Mouse (Mus musculus): ENCODE results near the gene Gm45213.

Gene Gm45213

DNA sequence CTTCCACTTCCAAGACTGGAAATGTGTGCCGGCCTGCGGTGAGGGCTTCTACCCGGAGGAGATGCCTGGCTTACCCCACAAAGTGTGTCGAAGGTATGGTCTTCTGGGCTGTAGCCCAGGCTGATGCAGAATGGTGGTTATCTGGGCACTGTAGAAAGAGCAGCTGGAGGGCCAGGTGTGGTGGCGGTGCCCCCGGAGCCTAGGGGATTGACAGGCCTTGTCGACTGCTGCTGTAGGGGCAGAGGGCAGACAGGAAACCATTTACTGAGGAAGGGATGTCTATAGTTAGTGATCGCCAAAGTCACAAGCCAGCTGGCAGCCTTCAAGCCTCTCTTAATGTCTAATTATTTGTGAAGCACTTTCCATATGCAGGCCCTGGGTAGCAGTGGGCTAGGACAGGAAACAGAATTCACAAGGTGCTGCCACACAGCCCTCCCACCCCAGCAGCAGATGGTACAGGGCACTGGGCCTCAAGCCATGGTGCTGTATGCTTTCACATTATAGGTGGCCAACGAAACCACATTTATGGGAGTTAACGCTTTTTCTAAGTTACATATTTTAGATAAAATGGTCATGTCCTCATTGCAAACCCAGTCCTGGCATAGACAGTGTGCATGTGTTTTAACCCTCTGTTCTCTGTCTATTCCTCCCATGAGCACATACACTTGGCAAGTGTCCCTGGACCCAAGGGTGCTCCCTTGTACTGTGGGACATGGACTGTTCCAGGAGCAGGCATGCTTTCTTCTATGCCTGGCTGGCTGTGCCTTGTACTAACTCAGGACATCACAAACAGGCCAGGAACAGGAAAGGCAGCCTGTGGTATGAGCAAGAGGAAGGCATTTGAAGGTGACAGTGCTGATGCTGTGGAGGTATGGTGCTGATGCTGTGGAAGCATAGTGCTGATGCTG is at the start of gene Gm45213:
Gene Gm45213, plus strand, starts transcription at position 51 of the 908 bp plus-strand sequence.
- DNase-seq (ENCODE audit: low read depth, low spot score): no peak

GRCm38 (mm10) chr7:66001035-66001754 is 42.2 kb upstream of the Gm45213 start:
- DNase-seq (ENCODE audit: low read depth, low spot score): no peak

GRCm38 (mm10) chr7:66001797-66002196 is 41.6 kb upstream of the Gm45213 start:
- no peak for DNase-seq (ENCODE audit: low read depth, low spot score)

DNA sequence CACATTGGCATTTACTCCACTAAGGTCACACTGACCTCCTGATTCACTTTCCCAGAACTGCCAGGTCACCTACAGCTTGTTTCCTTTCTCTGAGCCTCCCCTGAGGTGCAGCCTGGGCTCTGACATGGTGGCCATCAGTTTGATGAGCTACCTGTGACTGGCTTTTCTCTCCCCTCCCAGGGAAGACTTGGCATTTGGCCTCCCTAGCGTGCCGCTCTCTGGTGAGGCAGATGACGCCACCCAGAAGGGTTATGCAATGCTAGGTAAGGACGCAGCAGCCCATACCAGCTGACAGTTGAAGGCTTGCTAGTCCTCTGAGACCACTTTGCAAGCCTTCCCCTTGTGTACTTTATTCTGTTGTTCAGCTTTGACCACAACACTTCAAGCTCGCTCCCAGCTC is 40.0 kb upstream of the Gm45213 start:
- no peak for DNase-seq (ENCODE audit: low read depth, low spot score)

DNA sequence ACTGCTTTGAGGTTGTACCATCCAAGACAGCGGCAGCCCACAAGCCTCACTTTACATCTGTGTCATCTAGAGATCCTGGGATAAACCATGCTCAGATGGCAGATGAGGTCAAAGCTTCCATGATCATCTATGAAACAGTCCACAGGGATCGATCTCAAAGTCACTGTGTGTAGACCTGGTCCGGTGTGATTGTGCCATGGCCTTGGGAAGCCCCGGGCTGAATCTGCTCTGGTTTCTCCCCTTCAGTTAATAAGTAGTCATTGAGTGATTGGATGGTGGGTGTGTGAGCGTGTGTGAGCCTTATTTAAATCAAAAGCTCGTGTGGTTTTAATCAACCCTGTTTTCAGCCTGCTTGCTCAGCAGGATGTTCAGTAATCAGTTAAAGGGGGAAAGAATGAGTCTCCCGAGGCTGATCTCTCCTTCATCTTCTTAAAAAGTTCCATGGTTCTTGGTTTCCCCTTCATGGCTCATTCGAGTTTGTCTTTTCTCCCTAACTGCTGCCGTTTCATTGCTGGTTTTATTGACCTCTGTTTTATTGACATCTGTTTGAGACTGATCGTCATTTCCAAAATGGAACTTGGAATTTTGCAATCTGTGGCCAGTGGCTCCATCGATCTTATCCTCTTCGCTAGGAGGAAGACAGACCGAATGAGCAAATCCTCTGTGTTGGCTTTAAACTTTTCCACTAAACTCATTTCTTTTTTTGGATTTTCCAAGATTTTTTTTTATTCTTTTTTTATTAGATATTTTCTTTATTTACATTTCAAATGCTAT is 39.4 kb upstream of the Gm45213 start:
- DNase-seq (ENCODE audit: low read depth, low spot score): no peak

DNA sequence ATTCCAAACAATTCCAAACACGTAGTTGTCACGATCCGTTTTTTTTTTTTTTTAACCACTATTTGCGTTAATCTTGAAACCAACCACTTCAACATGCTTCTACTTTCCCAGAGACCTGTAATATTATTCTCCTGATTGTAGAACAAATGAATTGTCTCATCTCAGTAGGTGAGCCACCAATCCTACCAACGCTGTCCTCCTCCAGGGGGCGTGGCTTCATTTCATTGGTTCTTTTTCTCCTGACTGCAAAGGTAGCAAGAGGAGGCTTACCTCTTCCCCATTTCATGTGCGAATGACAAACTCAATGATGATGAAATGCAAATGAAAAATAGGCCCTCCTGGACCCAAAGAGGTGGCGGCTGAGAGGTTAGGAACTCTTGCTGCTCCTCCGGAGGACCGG is 38.3 kb upstream of the Gm45213 start:
- no peak for DNase-seq (ENCODE audit: low read depth, low spot score)

- no peak for DNase-seq (ENCODE audit: low read depth, low spot score)
These were observed 35.1 kb upstream of the Gm45213 start for GRCm38 (mm10) chr7:66008161-66008891.

- DNase-seq (ENCODE audit: low read depth, low spot score): no peak
These were observed 34.5 kb upstream of the Gm45213 start for GRCm38 (mm10) chr7:66008892-66009273.

- no peak for DNase-seq (ENCODE audit: low read depth, low spot score)
These were observed 32.9 kb upstream of the Gm45213 start for GRCm38 (mm10) chr7:66010518-66010917.

- no peak for DNase-seq (ENCODE audit: low read depth, low spot score)
These were observed 15.7 kb upstream of the Gm45213 start for GRCm38 (mm10) chr7:66027747-66028146.

DNA sequence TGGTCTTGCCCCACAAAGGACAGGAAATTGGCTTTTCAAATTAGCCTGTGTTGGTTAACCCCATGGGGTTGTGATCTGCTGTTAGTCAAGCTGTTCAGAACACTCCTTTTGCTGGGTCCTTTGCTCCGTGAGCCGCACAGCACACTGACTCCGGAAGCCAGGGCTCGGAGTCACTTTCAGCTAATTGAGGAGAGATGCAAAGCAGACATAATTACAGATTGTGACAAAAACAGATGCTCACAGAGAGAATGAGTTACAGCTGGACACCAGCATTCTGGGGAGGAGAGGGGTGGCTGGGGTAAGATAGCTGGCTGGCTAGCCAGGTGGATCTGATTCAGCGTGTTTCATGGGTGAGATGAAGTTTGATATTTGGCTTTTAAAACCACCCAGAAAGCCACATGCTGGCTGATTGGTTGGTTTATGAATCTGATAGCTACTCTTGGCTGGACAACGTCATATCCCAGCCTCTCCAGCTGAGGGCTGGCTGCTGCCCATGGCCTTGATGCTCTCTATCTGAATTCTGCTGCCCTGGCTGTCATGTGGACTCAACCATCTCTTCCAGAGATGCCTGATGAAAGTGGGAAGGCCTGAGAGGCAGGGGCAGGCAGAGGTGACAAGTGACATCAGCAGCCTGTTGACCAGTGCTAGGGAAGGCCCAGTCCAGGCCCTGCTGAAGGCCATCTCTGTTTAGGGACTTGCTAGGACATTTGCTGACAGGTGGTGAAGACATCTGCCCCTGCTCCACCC is 14.5 kb upstream of the Gm45213 start:
- DNase-seq (ENCODE audit: low read depth, low spot score): no peak

- DNase-seq (ENCODE audit: low read depth, low spot score): no peak
These were observed 6.6 kb upstream of the Gm45213 start for GRCm38 (mm10) chr7:66036809-66037208.

DNA sequence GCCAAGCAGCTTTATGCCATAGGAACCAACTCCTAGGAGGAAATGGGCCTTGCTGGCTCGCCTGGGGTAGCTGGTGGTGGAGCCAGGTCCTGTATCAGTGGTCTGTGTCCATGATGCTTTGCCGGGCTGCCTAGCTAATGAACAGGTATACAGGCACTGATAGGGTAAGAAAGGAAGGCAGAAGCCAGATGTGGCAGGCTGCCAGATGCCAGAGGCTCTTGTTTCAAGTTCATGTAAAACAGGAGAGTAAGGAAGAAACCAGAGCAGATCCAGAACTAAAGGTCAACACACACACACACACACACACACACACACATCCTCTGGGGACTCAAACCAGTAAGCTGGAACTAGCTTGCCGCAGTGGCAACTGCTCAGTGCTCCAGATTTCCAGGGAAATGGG is 5.1 kb upstream of the Gm45213 start:
- no peak for DNase-seq (ENCODE audit: low read depth, low spot score)

GRCm38 (mm10) chr7:66038730-66039129 is 4.7 kb upstream of the Gm45213 start:
- no peak for DNase-seq (ENCODE audit: low read depth, low spot score)

DNA sequence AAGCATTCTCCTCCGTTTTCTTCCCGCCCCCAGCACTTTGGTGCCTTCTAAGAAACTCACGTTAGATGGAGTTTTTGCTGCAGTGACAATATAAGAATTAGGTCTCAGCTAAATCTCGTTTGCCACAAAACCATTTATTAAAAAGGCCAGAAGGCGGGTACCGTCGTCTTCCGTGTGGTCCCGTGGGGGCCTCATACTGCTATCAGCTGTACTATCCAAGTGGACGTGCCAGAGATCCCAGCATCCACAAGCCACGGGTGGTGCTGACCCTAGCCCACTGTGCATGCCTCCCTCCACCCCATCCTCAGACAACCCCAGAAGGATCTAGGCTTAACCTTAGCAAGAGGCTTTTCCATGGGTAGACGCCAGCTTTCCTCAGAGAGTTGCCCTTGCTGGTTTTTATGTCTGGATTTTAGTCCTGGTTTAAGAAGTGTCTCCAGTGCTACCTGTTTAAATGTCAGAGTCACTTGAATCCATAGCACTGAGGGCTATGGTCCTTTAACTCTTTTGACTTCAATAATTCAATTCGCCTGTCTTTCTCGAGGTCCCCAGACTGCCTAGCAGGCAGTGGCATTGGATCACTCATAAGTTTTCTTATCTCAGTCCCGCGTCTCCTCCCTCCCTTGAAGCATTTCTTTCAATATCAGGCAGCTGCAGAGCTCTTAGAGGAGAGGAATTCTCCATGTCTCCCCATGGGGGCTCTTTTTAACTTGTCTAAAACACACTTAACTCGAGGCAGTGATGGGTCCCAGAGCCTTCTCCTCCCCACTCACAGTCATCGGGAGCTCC is 3.2 kb upstream of the Gm45213 start:
- no peak for DNase-seq (ENCODE audit: low read depth, low spot score)

DNA sequence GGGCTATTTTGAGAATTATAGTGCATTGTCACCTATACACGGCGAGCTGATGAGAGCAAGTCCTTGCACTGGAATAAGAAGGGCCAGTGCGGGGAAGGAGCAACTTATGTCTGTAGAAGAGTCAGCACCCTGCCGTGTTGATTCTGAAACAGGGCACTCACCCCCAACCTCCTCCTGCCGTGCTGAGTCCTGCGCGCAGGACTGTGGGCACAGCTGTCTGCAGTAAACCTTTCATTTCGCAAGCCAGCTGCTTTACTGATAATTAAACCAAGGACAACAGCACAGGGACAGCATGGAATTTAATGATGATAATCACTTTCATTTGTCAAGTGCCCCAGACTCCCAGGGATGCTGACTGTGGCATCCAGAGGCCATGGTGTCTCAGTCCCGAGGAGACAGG is 1.2 kb downstream of the Gm45213 start:
- DNase-seq (ENCODE audit: low read depth, low spot score): no peak

- DNase-seq (ENCODE audit: low read depth, low spot score): no peak
These were observed 3.8 kb downstream of the Gm45213 start for GRCm38 (mm10) chr7:66046921-66047918.

GRCm38 (mm10) chr7:66047975-66048374 is 4.6 kb downstream of the Gm45213 start:
- no peak for DNase-seq (ENCODE audit: low read depth, low spot score)

Data from embryo, embryonic 11.5 days (tissue).